Mouse (Mus musculus) liver, embryonic 13.5 days (tissue): ENCODE data around the gene Ulk4. TPM values are rescaled to one million over a fixed set of nuclear protein-coding genes. Genes with fewer than 3 reads are reported as not detected.

ENCODE experiments used
- ATAC-seq: fragments of 200-750 bp; cut with Nextera tagmentation; 2 replicates; pipeline ENCODE4 v1.8.0; 2017; ENCODE audit warnings: low read depth, mild to moderate bottlenecking, moderate number of reproducible peaks, moderate library complexity
- DNase-seq: peaks from one replicate; pipeline ENCODE4 v3.0.0; 2022
- H3K27ac ChIP-seq: fragments of 300-500 bp; sonication (generic); 2 replicates; pipeline ENCODE4 v1.5.1; 2015; ENCODE audit warnings: moderate library complexity, mild to moderate bottlenecking, inconsistent platforms
- H3K27me3 ChIP-seq: fragments of 300-500 bp; sonication (generic); 2 replicates; pipeline ENCODE4 v1.6.1; 2015; ENCODE audit warnings: mild to moderate bottlenecking, inconsistent platforms
- H3K36me3 ChIP-seq: fragments of 300-500 bp; sonication (generic); 2 replicates; pipeline ENCODE4 v1.6.1; 2015; ENCODE audit warnings: mild to moderate bottlenecking, inconsistent platforms
- H3K4me1 ChIP-seq: fragments of 300-500 bp; sonication (generic); replicated peaks from 2 replicates; pipeline ENCODE4 v1.6.1; 2015; ENCODE audit warnings: inconsistent platforms
- H3K4me2 ChIP-seq: fragments of 300-500 bp; sonication (generic); 2 replicates; pipeline ENCODE4 v1.6.1; 2015; ENCODE audit warnings: inconsistent platforms, mild to moderate bottlenecking, moderate library complexity
- H3K4me3 ChIP-seq: fragments of 300-500 bp; sonication (generic); replicated peaks from 2 replicates; pipeline ENCODE4 v1.5.1; 2015; ENCODE audit warnings: mild to moderate bottlenecking, inconsistent platforms
- H3K9ac ChIP-seq: fragments of 300-500 bp; sonication (generic); 2 replicates; pipeline ENCODE4 v1.6.1; 2015; ENCODE audit warnings: mild to moderate bottlenecking, inconsistent platforms
- H3K9me3 ChIP-seq: fragments of 300-500 bp; sonication (generic); replicated peaks from 2 replicates; pipeline ENCODE4 v1.6.1; 2016; ENCODE audit warnings: inconsistent platforms
- WGBS: fragments of 180-500 bp; shearing (Covaris S2); methylation state at CpG from one replicate; pipeline ENCODE4 v1.1.7; 2015; ENCODE audit not compliant: insufficient replicate concordance; 5-methylcytosine and 5-hydroxymethylcytosine counted together
- polyA plus RNA-seq: library from polyadenylated mRNA; unstranded; fragments of >200 nt; fragmentation: Nextera tagmentation; extraction: Ambion mirVana; gene quantifications from 2 replicates; pipeline ENCODE4 v1.2.1, GENCODE M21; 2015

Gene Ulk4
- polyA plus RNA-seq, 1 experiment from 2014 or later: 37.0 TPM

GRCm38 (mm10) chr9:120985524-120985923, 291.5 kb downstream of the Ulk4 start:
- ATAC-seq: no peak
- 79% methylated on average over 5 of the region's 5 CpGs for WGBS
- H3K4me3 ChIP-seq: no peak overlapping the region
- H3K36me3 ChIP-seq: no peaks in the 10 kb centered on the region
- H3K9me3 ChIP-seq: no peaks in the 10 kb centered on the region
- DNase-seq: no peak
- H3K4me2 ChIP-seq: no peak overlapping the region
- no peak overlapping the region for H3K9ac ChIP-seq
- no peaks in the 10 kb centered on the region for H3K27me3 ChIP-seq
- H3K4me1 ChIP-seq: peaks cover 31% of the 10 kb centered on the region
- H3K27ac ChIP-seq: no peak overlapping the region

DNA sequence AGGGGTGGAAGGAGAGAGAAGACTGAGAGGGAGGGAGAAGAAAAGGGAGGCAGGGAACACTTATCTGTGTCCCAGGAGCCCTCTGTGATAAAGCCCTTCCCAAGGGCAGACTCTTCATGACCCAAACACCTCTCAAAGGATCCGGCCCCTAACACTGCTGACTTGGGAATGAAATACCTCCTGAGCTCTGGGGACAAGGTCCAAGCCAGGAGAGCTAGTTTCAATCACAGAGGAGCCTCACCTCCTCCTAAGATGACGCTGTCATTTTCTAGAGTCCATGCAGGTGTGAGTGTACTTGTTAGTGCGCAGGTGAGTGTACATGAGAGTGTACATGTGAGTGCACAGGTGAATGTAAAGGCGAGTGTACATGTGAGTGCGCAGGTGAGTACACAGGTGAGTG, 292.0 kb downstream of the Ulk4 start:
- Histone ChIP-seq H3K9me3 (no peaks in the 10 kb centered on the region), H3K9ac (no peak overlapping the region), H3K4me2 (no peak overlapping the region), H3K4me3 (no peak overlapping the region), H3K27ac (no peak overlapping the region), H3K27me3 (no peaks in the 10 kb centered on the region), H3K36me3 (no peaks in the 10 kb centered on the region), H3K4me1 (peaks cover 31% of the 10 kb centered on the region)
- WGBS: 81% methylated on average over 5 of the region's 5 CpGs
- no peak for ATAC-seq
- no peak for DNase-seq

DNA sequence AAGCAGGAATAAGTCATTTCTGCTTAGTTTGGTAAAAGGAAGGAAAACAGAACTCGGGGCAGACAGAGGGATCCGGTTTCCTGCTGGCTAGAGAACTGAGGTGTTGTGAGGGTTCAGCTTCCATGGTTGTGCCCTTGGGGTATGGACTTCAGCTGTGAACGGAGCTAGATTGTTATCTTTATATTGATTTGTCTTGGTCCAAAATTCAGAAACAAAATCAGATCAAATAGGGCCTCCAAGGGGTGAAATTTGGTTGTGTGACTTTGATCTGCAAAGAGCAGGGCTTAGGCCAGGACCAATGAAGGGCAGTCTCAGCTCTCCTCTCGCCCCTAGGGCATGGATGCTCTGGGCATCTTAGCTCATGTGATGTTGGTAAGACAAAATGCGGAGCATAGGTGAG, 292.5 kb downstream of the Ulk4 start:
- DNase-seq (no peak), ATAC-seq (no peak)
- no peak overlapping the region for H3K9ac ChIP-seq
- no peaks in the 10 kb centered on the region for H3K36me3 ChIP-seq
- H3K4me3 ChIP-seq: no peak overlapping the region
- WGBS: 53% methylated on average over 5 of the region's 5 CpGs
- H3K4me1 ChIP-seq: peaks cover 31% of the 10 kb centered on the region
- no peaks in the 10 kb centered on the region for H3K9me3 ChIP-seq
- H3K27ac ChIP-seq: no peak overlapping the region
- H3K27me3 ChIP-seq: no peaks in the 10 kb centered on the region
- H3K4me2 ChIP-seq: no peak overlapping the region

GRCm38 (mm10) chr9:120983849-120984248, 293.1 kb downstream of the Ulk4 start:
- ATAC-seq (peak; percentile 75), DNase-seq (no peak)
- no peaks in the 10 kb centered on the region for H3K36me3 ChIP-seq
- peaks cover 31% of the 10 kb centered on the region for H3K4me1 ChIP-seq
- no peaks in the 10 kb centered on the region for H3K9me3 ChIP-seq
- H3K9ac ChIP-seq: no peak overlapping the region
- no peak overlapping the region for H3K27ac ChIP-seq
- H3K27me3 ChIP-seq: no peaks in the 10 kb centered on the region
- H3K4me2 ChIP-seq: no peak overlapping the region
- 64% methylated on average over 8 of the region's 8 CpGs for WGBS
- no peak overlapping the region for H3K4me3 ChIP-seq

DNA sequence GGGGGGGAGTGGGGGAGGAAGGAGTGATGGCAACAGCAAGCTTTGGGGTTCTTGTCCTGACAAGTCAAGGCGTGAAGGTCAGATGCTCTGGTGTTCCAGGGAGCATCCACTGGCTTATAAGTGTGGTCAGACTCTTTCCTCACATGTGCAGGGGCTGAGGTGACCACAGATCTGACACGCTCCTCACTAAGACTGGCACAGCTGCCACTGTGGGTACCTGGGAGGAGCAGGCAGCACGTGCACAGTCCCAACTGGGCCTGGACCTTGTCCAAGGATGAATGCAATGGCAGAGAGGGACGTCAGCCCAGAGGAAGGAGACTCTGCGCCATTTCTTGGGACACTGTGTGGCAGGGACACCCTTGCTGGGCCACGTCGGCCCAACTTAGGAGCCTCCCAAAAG, 295.2 kb downstream of the Ulk4 start:
- 71% methylated on average over 7 of the region's 7 CpGs for WGBS
- H3K9me3 ChIP-seq: no peaks in the 10 kb centered on the region
- no peak overlapping the region for H3K4me3 ChIP-seq
- peaks cover 31% of the 10 kb centered on the region for H3K4me1 ChIP-seq
- H3K27ac ChIP-seq: no peak overlapping the region
- H3K9ac ChIP-seq: no peak overlapping the region
- H3K4me2 ChIP-seq: no peak overlapping the region
- ATAC-seq (no peak), DNase-seq (no peak)
- no peaks in the 10 kb centered on the region for H3K27me3 ChIP-seq
- H3K36me3 ChIP-seq: no peaks in the 10 kb centered on the region

GRCm38 (mm10) chr9:120976856-120977255, 300.1 kb downstream of the Ulk4 start:
- 80% methylated on average over 4 of the region's 4 CpGs for WGBS
- no peak for ATAC-seq

GRCm38 (mm10) chr9:120976158-120976557, 300.8 kb downstream of the Ulk4 start:
- Histone ChIP-seq H3K27ac (no peak overlapping the region), H3K36me3 (no peaks in the 10 kb centered on the region), H3K4me3 (no peak overlapping the region), H3K4me1 (no peaks in the 10 kb centered on the region), H3K27me3 (no peaks in the 10 kb centered on the region), H3K4me2 (no peak overlapping the region), H3K9me3 (no peaks in the 10 kb centered on the region), H3K9ac (no peak overlapping the region)
- no peak for DNase-seq
- WGBS: 78% methylated on average over 5 of the region's 5 CpGs
- ATAC-seq: no peak

More at GRCm38 (mm10) chr9:120976856-120977255, 300.1 kb downstream of the Ulk4 start:
- no peak overlapping the region for H3K4me2 ChIP-seq
- H3K4me3 ChIP-seq: no peak overlapping the region
- no peak for DNase-seq
- H3K27me3 ChIP-seq: no peaks in the 10 kb centered on the region
- no peaks in the 10 kb centered on the region for H3K36me3 ChIP-seq
- H3K9me3 ChIP-seq: no peaks in the 10 kb centered on the region
- H3K4me1 ChIP-seq: no peaks in the 10 kb centered on the region
- H3K9ac ChIP-seq: no peak overlapping the region
- no peak overlapping the region for H3K27ac ChIP-seq

- Histone ChIP-seq H3K4me1 (no peaks in the 10 kb centered on the region), H3K9me3 (no peaks in the 10 kb centered on the region), H3K4me2 (no peak overlapping the region), H3K27me3 (no peaks in the 10 kb centered on the region), H3K4me3 (no peak overlapping the region), H3K27ac (no peak overlapping the region), H3K9ac (no peak overlapping the region), H3K36me3 (peaks cover 2% of the 10 kb centered on the region)
- 57% methylated on average over 2 of the region's 2 CpGs for WGBS
- DNase-seq (no peak), ATAC-seq (no peak)
Observed at GRCm38 (mm10) chr9:120974209-120974608, 302.8 kb downstream of the Ulk4 start.

DNA sequence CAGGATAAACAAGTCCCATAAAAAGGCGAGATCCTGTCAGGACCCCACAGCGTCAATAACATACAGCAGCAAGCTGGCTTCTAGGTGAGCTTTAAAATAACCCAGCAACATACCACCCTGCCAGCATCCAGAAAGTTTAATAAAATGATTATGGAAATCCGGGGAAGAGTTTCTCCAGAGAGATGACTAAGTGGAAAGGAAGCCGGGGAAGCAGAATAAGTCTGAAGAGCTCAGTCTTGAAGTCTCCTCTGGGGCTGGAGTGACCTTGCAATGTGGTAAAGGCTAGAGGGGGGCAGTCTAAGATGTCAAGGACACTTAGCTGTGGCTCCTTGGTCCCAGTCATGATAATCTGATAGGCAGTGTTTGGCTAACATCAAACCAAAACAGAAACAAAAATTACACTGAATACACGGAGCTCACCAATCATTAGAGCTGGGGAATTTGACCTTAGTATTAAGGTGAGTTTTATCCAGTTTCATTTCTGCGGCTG, 303.9 kb downstream of the Ulk4 start:
- no peaks in the 10 kb centered on the region for H3K27me3 ChIP-seq
- ATAC-seq: no peak
- H3K9me3 ChIP-seq: no peaks in the 10 kb centered on the region
- no peak overlapping the region for H3K27ac ChIP-seq
- no peaks in the 10 kb centered on the region for H3K4me1 ChIP-seq
- DNase-seq: no peak
- no peak overlapping the region for H3K9ac ChIP-seq
- no peak overlapping the region for H3K4me3 ChIP-seq
- peaks cover 13% of the 10 kb centered on the region for H3K36me3 ChIP-seq
- no peak overlapping the region for H3K4me2 ChIP-seq
- WGBS: 64% methylated on average over 6 of the region's 6 CpGs

- peaks cover 30% of the 10 kb centered on the region for H3K4me1 ChIP-seq
Observed at GRCm38 (mm10) chr9:120965007-120965406, 312.0 kb downstream of the Ulk4 start.

DNA sequence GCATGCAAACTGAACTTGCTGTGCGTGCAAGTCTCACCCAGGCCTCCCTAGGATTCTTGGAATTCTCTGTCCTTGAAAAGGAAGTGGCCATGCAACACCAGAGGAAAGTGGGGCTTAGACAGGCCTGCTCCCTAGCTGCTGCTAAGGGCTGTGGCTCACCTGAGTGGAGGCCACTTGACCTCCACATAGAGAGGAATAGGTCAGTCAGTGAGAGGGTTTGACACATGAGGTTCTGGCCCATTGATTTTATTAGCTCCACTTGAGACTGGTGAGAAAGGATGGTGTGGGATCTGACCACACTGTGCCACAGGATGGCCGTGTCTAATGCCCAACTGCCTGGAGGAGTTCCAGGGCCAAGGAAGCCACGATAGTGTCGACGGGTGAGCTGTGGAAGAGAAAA, 312.8 kb downstream of the Ulk4 start:
- Histone ChIP-seq H3K27ac (no peak overlapping the region), H3K9ac (no peak overlapping the region), H3K27me3 (no peaks in the 10 kb centered on the region), H3K9me3 (no peaks in the 10 kb centered on the region), H3K4me3 (no peak overlapping the region), H3K36me3 (peaks cover 97% of the 10 kb centered on the region), H3K4me1 (peaks cover 33% of the 10 kb centered on the region), H3K4me2 (no peak overlapping the region)
- ATAC-seq (no peak), DNase-seq (no peak)
- 88% methylated on average over 5 of the region's 5 CpGs for WGBS

More at GRCm38 (mm10) chr9:120965007-120965406, 312.0 kb downstream of the Ulk4 start:
- 86% methylated on average over 10 of the region's 10 CpGs for WGBS
- Histone ChIP-seq H3K4me2 (no peak overlapping the region), H3K27ac (no peak overlapping the region), H3K9me3 (no peaks in the 10 kb centered on the region), H3K9ac (no peak overlapping the region), H3K27me3 (no peaks in the 10 kb centered on the region), H3K4me3 (no peak overlapping the region), H3K36me3 (peaks cover 91% of the 10 kb centered on the region)
- ATAC-seq: no peak
- DNase-seq: no peak

DNA sequence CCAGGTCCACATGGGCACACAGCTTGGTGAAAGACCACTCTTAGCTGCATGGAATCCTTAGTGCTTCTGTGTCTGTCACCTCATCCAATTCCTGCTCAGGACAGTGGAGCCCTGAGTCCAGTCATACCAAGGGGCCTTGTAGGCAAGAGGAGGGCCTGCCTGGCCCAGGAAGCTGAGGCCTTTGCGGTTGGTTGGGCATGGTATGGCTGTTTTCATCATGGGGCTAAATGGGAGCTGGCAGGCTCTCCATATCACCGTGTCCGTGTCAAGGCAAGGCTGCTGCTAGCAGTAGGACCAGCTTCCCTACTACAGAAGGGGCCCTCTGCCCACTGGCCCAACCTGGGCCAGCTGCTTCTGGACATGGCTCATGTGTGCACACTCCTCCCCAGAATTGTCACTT, 313.3 kb downstream of the Ulk4 start:
- Histone ChIP-seq H3K9ac (no peak overlapping the region), H3K9me3 (no peaks in the 10 kb centered on the region), H3K27me3 (no peaks in the 10 kb centered on the region), H3K4me1 (peaks cover 33% of the 10 kb centered on the region), H3K4me2 (no peak overlapping the region), H3K4me3 (no peak overlapping the region), H3K27ac (no peak overlapping the region), H3K36me3 (peaks cover 97% of the 10 kb centered on the region)
- DNase-seq: no peak
- no peak for ATAC-seq
- 96% methylated on average over 3 of the region's 3 CpGs for WGBS
